Mouse (Mus musculus) testis, adult 2 months (tissue): Measurements from ENCODE around the gene Mt3.

Source experiments
- CTCF ChIP-seq: fragments of 200-500 bp; IDR thresholded peaks from 2 replicates; pipeline ENCODE4 v1.5.1; 2012; ENCODE audit warnings: low read depth, mild to moderate bottlenecking, inconsistent platforms, low read length, moderate library complexity; ENCODE audit not compliant: control insufficient read depth, insufficient read depth, insufficient replicate concordance
- POLR2A ChIP-seq: fragments of 200-500 bp; IDR thresholded peaks from 2 replicates; pipeline ENCODE4 v1.6.1; 2012; ENCODE audit warnings: low read depth, mild to moderate bottlenecking, inconsistent platforms, low read length, moderate library complexity; ENCODE audit not compliant: control insufficient read depth

- no peak for TF ChIP-seq CTCF
- TF ChIP-seq POLR2A, result no peak
Observed at GRCm38 (mm10) chr8:94136933-94137332, 15.5 kb upstream of the Mt3 start, which contains the start of gene Mt4.
